In genomic region chr11:45960003-45960402, GRCm38 (mm10) we compare ENCODE assay signal across 16 mouse cellular contexts. TPM values are rescaled to one million over a fixed set of nuclear protein-coding genes. Genes with fewer than 3 reads are reported as not detected.
DNase-seq lines count a peak whose midpoint lies in the region; ATAC-seq and TF ChIP-seq lines count a peak whose summit lies in the region.
"Had no signal": no experiment of that assay in that cellular context is flagged by ENCODE, and none has a peak within 500 bp of the region (broad histone marks: within the 10 kb centered on the region; RNA-seq: fewer than 3 reads in every experiment).

No protein-coding gene starts in this region.

- H3K27ac ChIP-seq in midbrain, postnatal 0 days (ENCODE audit: low read depth, low read length) = no peak overlapping the region
- no peak overlapping the region for H3K27ac ChIP-seq in midbrain, embryonic 15.5 days
- H3K27ac ChIP-seq in forebrain, embryonic 12.5 days = no peak overlapping the region
- H3K27ac ChIP-seq: embryonic facial prominence, embryonic 13.5 days; neural tube, embryonic 15.5 days had no signal

- no peaks in the 10 kb centered on the region for H3K36me3 ChIP-seq in midbrain, postnatal 0 days (ENCODE audit: insufficient read depth, low read length)
- no peaks in the 10 kb centered on the region for H3K36me3 ChIP-seq in midbrain, embryonic 15.5 days (replicated peaks)
- no peaks in the 10 kb centered on the region for H3K36me3 ChIP-seq in forebrain, embryonic 12.5 days (replicated peaks)
- H3K36me3 ChIP-seq: embryonic facial prominence, embryonic 13.5 days; heart, embryonic 12.5 days; neural tube, embryonic 15.5 days had no signal

- no peak overlapping the region for H3K4me3 ChIP-seq in midbrain, postnatal 0 days (ENCODE audit: low read depth, low read length)
- H3K4me3 ChIP-seq in midbrain, embryonic 15.5 days = no peak overlapping the region
- H3K4me3 ChIP-seq in forebrain, embryonic 12.5 days (replicated peaks) = no peak overlapping the region
- H3K4me3 ChIP-seq: embryonic facial prominence, embryonic 13.5 days; heart, embryonic 12.5 days; neural tube, embryonic 15.5 days had no signal

- WGBS in midbrain, postnatal 0 days = 87% methylated on average over 5 of the region's 5 CpGs
- WGBS in midbrain, embryonic 15.5 days = 89% methylated on average over 5 of the region's 5 CpGs
- 82% methylated on average over 5 of the region's 5 CpGs for WGBS in forebrain, embryonic 12.5 days

- H3K27me3 ChIP-seq in midbrain, postnatal 0 days (ENCODE audit: insufficient read depth, low read length) = no peaks in the 10 kb centered on the region
- no peaks in the 10 kb centered on the region for H3K27me3 ChIP-seq in midbrain, embryonic 15.5 days (replicated peaks)
- no peaks in the 10 kb centered on the region for H3K27me3 ChIP-seq in forebrain, embryonic 12.5 days
- H3K27me3 ChIP-seq: embryonic facial prominence, embryonic 13.5 days; heart, embryonic 12.5 days; neural tube, embryonic 15.5 days had no signal

- TF ChIP-seq CTCF in midbrain, postnatal 0 days (IDR thresholded peaks at IDR 0.05) = peak; percentile 6; the same call in 1 of the 2 replicates

- no peaks in the 10 kb centered on the region for H3K4me1 ChIP-seq in midbrain, postnatal 0 days (ENCODE audit: insufficient read depth, low read length)
- no peaks in the 10 kb centered on the region for H3K4me1 ChIP-seq in midbrain, embryonic 15.5 days
- no peaks in the 10 kb centered on the region for H3K4me1 ChIP-seq in forebrain, embryonic 12.5 days
- H3K4me1 ChIP-seq: embryonic facial prominence, embryonic 13.5 days; heart, embryonic 12.5 days; neural tube, embryonic 15.5 days had no signal

- ATAC-seq in midbrain, postnatal 0 days (ENCODE audit: low FRiP score) = no peak
- ATAC-seq in midbrain, embryonic 15.5 days (replicated peaks) = no peak
- ATAC-seq in cerebellum, adult (ENCODE audit: insufficient number of reproducible peaks, low FRiP score, low TSS enrichment) = no peak
- ATAC-seq in forebrain, embryonic 12.5 days (ENCODE audit: low FRiP score) = no peak

- H3K9me3 ChIP-seq in midbrain, postnatal 0 days (ENCODE audit: low read length) = no peaks in the 10 kb centered on the region
- no peaks in the 10 kb centered on the region for H3K9me3 ChIP-seq in midbrain, embryonic 15.5 days
- H3K9me3 ChIP-seq in forebrain, embryonic 12.5 days = no peaks in the 10 kb centered on the region
- H3K9me3 ChIP-seq: embryonic facial prominence, embryonic 13.5 days; heart, embryonic 12.5 days; neural tube, embryonic 15.5 days had no signal

- no peak overlapping the region for H3K9ac ChIP-seq in midbrain, postnatal 0 days (replicated peaks; ENCODE audit: low read length, poor library complexity, severe bottlenecking)
- no peak overlapping the region for H3K9ac ChIP-seq in midbrain, embryonic 15.5 days
- H3K9ac ChIP-seq in forebrain, embryonic 12.5 days = no peak overlapping the region
- H3K9ac ChIP-seq: embryonic facial prominence, embryonic 13.5 days; heart, embryonic 12.5 days; lung, embryonic 14.5 days; neural tube, embryonic 15.5 days had no signal

- peak; percentile 8 for DNase-seq in embryo, embryonic 10.5 days (ENCODE audit: low spot score)
- no peak for DNase-seq in embryo, embryonic 9.5 days (ENCODE audit: extremely low spot score)
- no peak for DNase-seq in midbrain, postnatal 0 days (ENCODE audit: low spot score)
- DNase-seq in R1 (ENCODE audit: low read depth, low spot score) = peak; percentile 46
- peak; percentile 27 for DNase-seq in thymus, postnatal 25 days
- DNase-seq: adrenal gland, adult 2 months; gastrocnemius, postnatal 25 days had no signal

- H3K4me2 ChIP-seq in midbrain, postnatal 0 days (ENCODE audit: low read depth, low read length, poor library complexity, severe bottlenecking) = no peak overlapping the region
- no peak overlapping the region for H3K4me2 ChIP-seq in midbrain, embryonic 15.5 days
- H3K4me2 ChIP-seq in forebrain, embryonic 12.5 days = no peak overlapping the region
- H3K4me2 ChIP-seq: embryonic facial prominence, embryonic 13.5 days; heart, embryonic 12.5 days; lung, embryonic 14.5 days; neural tube, embryonic 15.5 days had no signal

RNA-seq across cellular contexts. Expression of gene Thg1l, which starts 4.7 kb away (rescaled TPM):
- 11.1 TPM in 2 replicates for total RNA-seq in midbrain, postnatal 0 days (2014; rRNA removed)
- 8.8 TPM in 2 replicates for polyA plus RNA-seq in midbrain, postnatal 0 days (2015; fragmentation: Nextera tagmentation; extraction: Ambion mirVana)
- polyA plus RNA-seq in midbrain, embryonic 15.5 days (2015; fragmentation: Nextera tagmentation; extraction: Ambion mirVana) = 10.1 and 10.2 TPM in 2 replicates
- polyA plus RNA-seq in forebrain, embryonic 12.5 days (2016; fragmentation: Nextera tagmentation; extraction: Ambion mirVana) = 13.7 and 14.2 TPM in 2 replicates

RNA-seq across cellular contexts. Expression of gene Lsm11, which starts 15.3 kb away (rescaled TPM):
- total RNA-seq in midbrain, postnatal 0 days (2014; rRNA removed) = 89.2 and 106 TPM in 2 replicates
- 31.8 and 32.9 TPM in 2 replicates for polyA plus RNA-seq in midbrain, postnatal 0 days (2015; fragmentation: Nextera tagmentation; extraction: Ambion mirVana)
- polyA plus RNA-seq in midbrain, embryonic 15.5 days (2015; fragmentation: Nextera tagmentation; extraction: Ambion mirVana) = 23.5 and 26.1 TPM in 2 replicates
- polyA plus RNA-seq in forebrain, embryonic 12.5 days (2016; fragmentation: Nextera tagmentation; extraction: Ambion mirVana) = 9.3 and 11.5 TPM in 2 replicates

RNA-seq across cellular contexts. Expression of gene Sox30, which starts 20.1 kb away (rescaled TPM):
- total RNA-seq in midbrain, postnatal 0 days (2014; rRNA removed) = 0.16 and 0.47 TPM in 2 replicates
- polyA plus RNA-seq in midbrain, postnatal 0 days (2015; fragmentation: Nextera tagmentation; extraction: Ambion mirVana) = 0.06 and 0.07 TPM in 2 replicates
- polyA plus RNA-seq in midbrain, embryonic 15.5 days (2015; fragmentation: Nextera tagmentation; extraction: Ambion mirVana) = 0.18 and 0.23 TPM in 2 replicates
- polyA plus RNA-seq in forebrain, embryonic 12.5 days (2016; fragmentation: Nextera tagmentation; extraction: Ambion mirVana) = 0.19 and 0.22 TPM in 2 replicates
- total RNA-seq: gastrocnemius, postnatal 25 days; megakaryocyte progenitor cell, adult 5-6 weeks; monocyte, adult 5-6 weeks had no signal

Comparison
In these comparisons a context has a peak if more than half of its experiments do, and no peak if none do; other contexts are left out.
1. DNase-seq: peak in embryo, embryonic 10.5 days (single experiment), R1 (single experiment) and thymus, postnatal 25 days (single experiment); none in embryo, embryonic 9.5 days (single experiment) and midbrain, postnatal 0 days (single experiment).